Comparison of ENCODE assay signal across 21 mouse cellular contexts in genomic region chr1:58773280-58773679, GRCm38 (mm10). TPM values are rescaled to one million over a fixed set of nuclear protein-coding genes. Genes with fewer than 3 reads are reported as not detected.
DNase-seq lines count a peak whose midpoint lies in the region; ATAC-seq and TF ChIP-seq lines count a peak whose summit lies in the region.
"Had no signal": no experiment of that assay in that cellular context is flagged by ENCODE, and none has a peak within 500 bp of the region (broad histone marks: within the 10 kb centered on the region; RNA-seq: fewer than 3 reads in every experiment).

No protein-coding gene starts in this region.

- ATAC-seq in liver, postnatal 0 days = no peak
- ATAC-seq: forebrain, embryonic 16.5 days; intestine, embryonic 16.5 days had no signal

- no peak overlapping the region for H3K9ac ChIP-seq in liver, postnatal 0 days (replicated peaks)
- H3K9ac ChIP-seq: heart, embryonic 15.5 days; hindbrain, embryonic 14.5 days; liver, embryonic 14.5 days; neural tube, embryonic 15.5 days had no signal

- DNase-seq in liver, postnatal 0 days = no peak
- DNase-seq in liver = no peak
- DNase-seq in 416B (ENCODE audit: low read depth) = peak; percentile 84
- DNase-seq in adipocyte (ENCODE audit: low spot score) = peak; percentile 38
- no peak for DNase-seq in adrenal gland, adult 2 months
- no peak for DNase-seq in left cerebral cortex, adult 2 months (ENCODE audit: extremely low spot score in 1 of 2, low spot score in 2 of 2)
- DNase-seq: adrenal gland, postnatal 25 days; cerebellum, adult 11 months; cerebellum, adult 9-11 months; gastrocnemius, postnatal 25 days; heart, postnatal 36 days; lung, postnatal 14 days had no signal

- intact Hi-C loops in left cerebral cortex, adult 2 months (cut with DNase I) = loop anchor here (5.0 to 10.0 kb wide), 2 partner anchors 369 to 852 kb away; no protein-coding TSS in a partner anchor

- no peaks in the 10 kb centered on the region for H3K36me3 ChIP-seq in liver, postnatal 0 days (replicated peaks; ENCODE audit: insufficient read depth, low read length)
- H3K36me3 ChIP-seq in macrophage (ENCODE audit: inconsistent target) = no peaks in the 10 kb centered on the region
- H3K36me3 ChIP-seq: forebrain, embryonic 10.5 days; heart, embryonic 15.5 days; midbrain, embryonic 10.5 days; neural tube, embryonic 15.5 days had no signal

- H3K4me1 ChIP-seq in liver, postnatal 0 days (ENCODE audit: insufficient read depth) = peaks cover 6% of the 10 kb centered on the region
- H3K4me1 ChIP-seq: forebrain, embryonic 10.5 days; heart, embryonic 15.5 days; midbrain, embryonic 10.5 days; neural tube, embryonic 15.5 days had no signal

- TF ChIP-seq CTCF in liver, postnatal 0 days (IDR thresholded peaks at IDR 0.05; ENCODE audit: low read depth) = 0 out of 2 replicates have a peak, but pooled peaks have one; percentile 1
- no peak for TF ChIP-seq CTCF in left cerebral cortex, adult 2 months (IDR thresholded peaks at IDR 0.05)

- H3K4me2 ChIP-seq in liver, postnatal 0 days (ENCODE audit: low read depth, low read length) = no peak overlapping the region
- H3K4me2 ChIP-seq: heart, embryonic 15.5 days; hindbrain, embryonic 14.5 days; neural tube, embryonic 15.5 days had no signal

- no peak overlapping the region for H3K4me3 ChIP-seq in liver, postnatal 0 days (ENCODE audit: low read depth, low read length)
- H3K4me3 ChIP-seq in macrophage (ENCODE audit: inconsistent target) = no peak overlapping the region
- H3K4me3 ChIP-seq in left cerebral cortex, adult 2 months = no peak overlapping the region
- H3K4me3 ChIP-seq: forebrain, embryonic 10.5 days; heart, embryonic 15.5 days; midbrain, embryonic 10.5 days; neural tube, embryonic 15.5 days had no signal

- H3K27me3 ChIP-seq in liver, postnatal 0 days (ENCODE audit: insufficient read depth, low read length) = no peaks in the 10 kb centered on the region
- H3K27me3 ChIP-seq: heart, embryonic 15.5 days; neural tube, embryonic 15.5 days had no signal

- 0 out of 2 replicates have a peak, but pooled peaks cover 4% of the 10 kb centered on the region for H3K9me3 ChIP-seq in liver, postnatal 0 days (ENCODE audit: low read length)
- H3K9me3 ChIP-seq: forebrain, embryonic 10.5 days; heart, embryonic 15.5 days; midbrain, embryonic 10.5 days; neural tube, embryonic 15.5 days had no signal

- no peaks in the 10 kb centered on the region for H3K79me2 ChIP-seq in macrophage (ENCODE audit: inconsistent target)

- TF ChIP-seq EP300 in liver, postnatal 0 days (IDR thresholded peaks at IDR 0.05; ENCODE audit: low read depth) = no peak

- H3K27ac ChIP-seq in liver, postnatal 0 days (ENCODE audit: low read depth) = no peak overlapping the region
- H3K27ac ChIP-seq in macrophage = peak overlapping the region; percentile 93
- no peak overlapping the region for H3K27ac ChIP-seq in left cerebral cortex, adult 2 months
- H3K27ac ChIP-seq: forebrain, embryonic 10.5 days; heart, embryonic 15.5 days; hindbrain, embryonic 14.5 days; liver, embryonic 14.5 days; midbrain, embryonic 10.5 days; neural tube, embryonic 15.5 days had no signal

RNA-seq across cellular contexts. Expression of gene Casp8, which starts 21.9 kb away (rescaled TPM):
- 21.6 and 21.8 TPM in 2 replicates for polyA plus RNA-seq in liver, postnatal 0 days (2015; fragmentation: Nextera tagmentation; extraction: Ambion mirVana)
- total RNA-seq in macrophage (2018; cell fraction: chromatin; rRNA removed) = 100 to 1,000 TPM in 14 of 26 experiments, 10 to 100 TPM in 12; 43.7 to 128 (median 103) TPM
- 100 to 1,000 TPM in 12 of 26 experiments, 10 to 100 TPM in 14; 70.9 to 125 (median 96.1) TPM for total RNA-seq in macrophage (2018; cell fraction: cytosol; rRNA removed)
- 100 to 1,000 TPM in 17 of 26 experiments, 10 to 100 TPM in 9; 60.2 to 219 (median 108) TPM for total RNA-seq in macrophage (2018; cell fraction: nucleus; rRNA removed)
- polyA plus RNA-seq in macrophage (2018) = 86.3 to 116 TPM (median 89.4 TPM) in 3 replicates
- 10 to 100 TPM; 15.5 to 22.9 TPM for total RNA-seq in adrenal gland, adult 2 months (2021)
- 0.74 and 0.89 TPM in 2 replicates for polyA plus RNA-seq in adrenal gland, adult 2 months (2012; rRNA removed)
- total RNA-seq in left cerebral cortex, adult 2 months (2021) = 1 to 10 TPM; 1.8 to 2.9 TPM

Comparison
In these comparisons a context has a peak if more than half of its experiments do, and no peak if none do; other contexts are left out.
1. DNase-seq: peak in 416B (single experiment) and adipocyte (single experiment); none in liver, postnatal 0 days (single experiment), liver (single experiment), adrenal gland, adult 2 months (single experiment) and left cerebral cortex, adult 2 months (0 of 2).
2. RNA of gene Casp8, which starts 21.9 kb away (polyA plus RNA-seq): 86.3 to 116 TPM in macrophage and 21.6 to 21.8 TPM in liver, postnatal 0 days; 0.74 to 0.89 TPM in adrenal gland, adult 2 months; every median in the first group is over 10 times any median in the second.